In genomic region chr5:67865670-67866069, GRCm38 (mm10) we compare ENCODE assay signal across 26 mouse cellular contexts. TPM values are rescaled to one million over a fixed set of nuclear protein-coding genes. Genes with fewer than 3 reads are reported as not detected.
DNase-seq lines count a peak whose midpoint lies in the region; ATAC-seq and TF ChIP-seq lines count a peak whose summit lies in the region.
"Had no signal": no experiment of that assay in that cellular context is flagged by ENCODE, and none has a peak within 500 bp of the region (broad histone marks: within the 10 kb centered on the region; RNA-seq: fewer than 3 reads in every experiment).

No protein-coding gene starts in this region.

- H3K27me3 ChIP-seq in MEL (ENCODE audit: control insufficient read depth in 1 of 2, insufficient read depth in 2 of 2, low read length in 2 of 2): no peaks in the 10 kb centered on the region
- no peaks in the 10 kb centered on the region for H3K27me3 ChIP-seq in liver, embryonic 14.5 days (ENCODE audit: control insufficient read depth, insufficient read depth, low read length)
- no peaks in the 10 kb centered on the region for H3K27me3 ChIP-seq in kidney, adult 2 months (replicated peaks; ENCODE audit: control insufficient read depth, insufficient read depth, low read length)
- H3K27me3 ChIP-seq: forebrain, embryonic 15.5 days; heart, embryonic 15.5 days; hindbrain, embryonic 15.5 days; kidney, embryonic 15.5 days had no signal

- peak overlapping the region; percentile 25 for H3K4me2 ChIP-seq in liver, embryonic 14.5 days (ENCODE audit: low read depth)
- H3K4me2 ChIP-seq: forebrain, embryonic 15.5 days; heart, embryonic 15.5 days; hindbrain, embryonic 15.5 days; kidney, embryonic 15.5 days; lung, embryonic 14.5 days; midbrain, embryonic 12.5 days had no signal

- TF ChIP-seq RAD21 in MEL (IDR thresholded peaks at IDR 0.05; ENCODE audit: low read depth, low read length): no peak

- DNase-seq in MEL (ENCODE audit: low read depth, low spot score): peak; percentile 48
- DNase-seq in liver, embryonic 14.5 days (ENCODE audit: low read depth in 3 of 3, low spot score in 3 of 3): no peak
- no peak for DNase-seq in kidney, adult 2 months
- no peak for DNase-seq in heart, postnatal 10 days
- DNase-seq in heart, postnatal 25 days (ENCODE audit: low spot score): no peak
- DNase-seq: adrenal gland, adult 2 months; cerebellum, adult 2 months; cerebellum, postnatal 25 days; gastrocnemius, adult 2 months; heart, postnatal 4 days; kidney, adult 11 months; kidney, postnatal 25 days; left cerebral cortex, postnatal 4 days; lung, embryonic 14.5 days; lung, postnatal 14 days; thymus, adult 2 months; thymus, postnatal 36 days had no signal

- intact Hi-C loops in heart, postnatal 10 days (cut with DNase I): no loop called here
- intact Hi-C loops in heart, postnatal 25 days (cut with DNase I): no loop called here

- peaks cover 0 to 9% of the 10 kb centered on the region in 2 experiments; a peak in 2 of 4 replicates for H3K36me3 ChIP-seq in MEL (ENCODE audit: control insufficient read depth in 1 of 2, insufficient read depth in 2 of 2, low read length in 2 of 2)
- no peaks in the 10 kb centered on the region for H3K36me3 ChIP-seq in liver, embryonic 14.5 days (replicated peaks; ENCODE audit: control insufficient read depth, insufficient read depth, low read depth)
- H3K36me3 ChIP-seq in kidney, adult 2 months (ENCODE audit: control insufficient read depth, insufficient read depth, low read length): no peaks in the 10 kb centered on the region
- H3K36me3 ChIP-seq: forebrain, embryonic 10.5 days; forebrain, embryonic 15.5 days; heart, embryonic 15.5 days; hindbrain, embryonic 15.5 days; kidney, embryonic 15.5 days; midbrain, embryonic 12.5 days had no signal

- H3K4me3 ChIP-seq in MEL (ENCODE audit: control insufficient read depth in 1 of 2, insufficient read depth in 1 of 2, low read depth in 2 of 2, low read length in 2 of 2): peak overlapping the region; percentile 27 to 44
- H3K4me3 ChIP-seq in liver, embryonic 14.5 days (ENCODE audit: insufficient read depth in 1 of 2, low read depth in 2 of 2, low read length in 2 of 2): no peak overlapping the region
- no peak overlapping the region for H3K4me3 ChIP-seq in kidney, adult 2 months (ENCODE audit: insufficient read depth, low read depth, low read length)
- H3K4me3 ChIP-seq: forebrain, embryonic 10.5 days; forebrain, embryonic 15.5 days; gastrocnemius, adult 2 months; heart, embryonic 15.5 days; hindbrain, embryonic 15.5 days; kidney, embryonic 15.5 days; midbrain, embryonic 12.5 days had no signal

- TF ChIP-seq EP300 in MEL (IDR thresholded peaks at IDR 0.05; ENCODE audit: low read depth in 1 of 2, low read length in 2 of 2): no peak
- peak; percentile 63 for TF ChIP-seq EP300 in liver, embryonic 14.5 days (IDR thresholded peaks at IDR 0.05; ENCODE audit: low read depth)

- H3K9ac ChIP-seq in MEL (ENCODE audit: control insufficient read depth, low read depth, low read length, poor library complexity, severe bottlenecking): peak overlapping the region; percentile 31; the same call in 1 of the 2 replicates
- no peak overlapping the region for H3K9ac ChIP-seq in liver, embryonic 14.5 days (replicated peaks)
- H3K9ac ChIP-seq: forebrain, embryonic 15.5 days; heart, embryonic 15.5 days; hindbrain, embryonic 15.5 days; kidney, embryonic 15.5 days; lung, embryonic 14.5 days; midbrain, embryonic 12.5 days had no signal

- ATAC-seq in erythroid progenitor cell, adult 5-6 weeks (replicated peaks; ENCODE audit: low FRiP score, poor library complexity, severe bottlenecking): peak; percentile 50; the same call in 1 of the 2 replicates
- ATAC-seq in liver, embryonic 14.5 days (ENCODE audit: insufficient read depth): peak; percentile 78
- ATAC-seq in megakaryocyte-erythroid progenitor cell, adult 5-6 weeks (replicated peaks; ENCODE audit: low FRiP score, low TSS enrichment, poor library complexity, severe bottlenecking): peak; percentile 92
- ATAC-seq: activated CD4-positive, CD25-positive, alpha-beta regulatory T cell, adult 4 months; forebrain, embryonic 15.5 days had no signal

- 11% methylated on average over 5 of the region's 5 CpGs for WGBS in liver, embryonic 14.5 days (ENCODE audit: insufficient replicate concordance)
- 58% methylated on average over 5 of the region's 5 CpGs for WGBS in kidney, adult 2 months

- no peaks in the 10 kb centered on the region for H3K79me2 ChIP-seq in MEL (ENCODE audit: control insufficient read depth, insufficient read depth, low read length, poor library complexity)

- H3K9me3 ChIP-seq in MEL (replicated peaks; ENCODE audit: insufficient read depth, low read length): no peaks in the 10 kb centered on the region
- no peaks in the 10 kb centered on the region for H3K9me3 ChIP-seq in liver, embryonic 14.5 days (ENCODE audit: control insufficient read depth, low read length)
- H3K9me3 ChIP-seq: forebrain, embryonic 10.5 days; forebrain, embryonic 15.5 days; heart, embryonic 15.5 days; hindbrain, embryonic 15.5 days; kidney, embryonic 15.5 days; midbrain, embryonic 12.5 days had no signal

- TF ChIP-seq POLR2A in MEL (IDR thresholded peaks at IDR 0.05; ENCODE audit: control insufficient read depth in 1 of 2, insufficient read depth in 1 of 2, low read depth in 1 of 2, low read length in 2 of 2, poor library complexity in 1 of 2): no peak
- TF ChIP-seq POLR2A in kidney, adult 2 months (IDR thresholded peaks at IDR 0.05; ENCODE audit: low read depth, low read length): no peak

- TF ChIP-seq CTCF in MEL (IDR thresholded peaks at IDR 0.05 in 2 of 3, conservative IDR thresholded peaks at IDR 0.05 in 1 of 3; ENCODE audit: control insufficient read depth in 1 of 3, insufficient read depth in 1 of 3, low read depth in 2 of 3, low read length in 3 of 3, poor library complexity in 1 of 3, severe bottlenecking in 1 of 3): no peak
- TF ChIP-seq CTCF in liver, embryonic 14.5 days (IDR thresholded peaks at IDR 0.05; ENCODE audit: low read depth): no peak
- no peak for TF ChIP-seq CTCF in kidney, adult 2 months (conservative IDR thresholded peaks at IDR 0.05; ENCODE audit: insufficient read depth, insufficient read length, low read depth, low read length)

- H3K27ac ChIP-seq in MEL (ENCODE audit: control insufficient read depth, low read depth, low read length): no peak overlapping the region
- H3K27ac ChIP-seq in liver, embryonic 14.5 days: no peak overlapping the region
- H3K27ac ChIP-seq in kidney, adult 2 months (ENCODE audit: insufficient read depth, low read depth, low read length): no peak overlapping the region
- H3K27ac ChIP-seq: forebrain, embryonic 10.5 days; forebrain, embryonic 15.5 days; gastrocnemius, adult 2 months; heart, embryonic 15.5 days; hindbrain, embryonic 15.5 days; kidney, embryonic 15.5 days; midbrain, embryonic 12.5 days had no signal

- H3K4me1 ChIP-seq in MEL (ENCODE audit: control insufficient read depth in 1 of 2, insufficient read depth in 2 of 2, low read length in 2 of 2): peaks cover 2% of the 10 kb centered on the region in 2 experiments; a peak in 2 of 4 replicates
- peaks cover 8 to 23% of the 10 kb centered on the region in 2 experiments; a peak in 3 of 4 replicates for H3K4me1 ChIP-seq in liver, embryonic 14.5 days (replicated peaks; ENCODE audit: control insufficient read depth in 2 of 2, insufficient read depth in 2 of 2, low read length in 1 of 2)
- no peaks in the 10 kb centered on the region for H3K4me1 ChIP-seq in kidney, adult 2 months (ENCODE audit: control insufficient read depth, insufficient read depth, low read length)
- H3K4me1 ChIP-seq: heart, embryonic 15.5 days; kidney, embryonic 15.5 days had no signal

TF ChIP-seq in MEL, 35 proteins besides CTCF, POLR2A, EP300 and RAD21 (continues in another document):
- TF ChIP-seq TAL1 (IDR thresholded peaks at IDR 0.05; ENCODE audit: low read length) (no peak), BHLHE40 (IDR thresholded peaks at IDR 0.05; ENCODE audit: borderline replicate concordance, low read depth, low read length) (no peak), ZMIZ1 (IDR thresholded peaks at IDR 0.05; ENCODE audit: low read depth, low read length) (no peak), MAFK (IDR thresholded peaks at IDR 0.05; ENCODE audit: borderline replicate concordance, low read depth, low read length) (no peak), SIN3A (IDR thresholded peaks at IDR 0.05; ENCODE audit: low read length) (0 out of 2 replicates have a peak, but pooled peaks have one; percentile 2), ETS1 (IDR thresholded peaks at IDR 0.05; ENCODE audit: low read depth, low read length) (0 out of 2 replicates have a peak, but pooled peaks have one; percentile 16), E2F4 (IDR thresholded peaks at IDR 0.05; ENCODE audit: borderline replicate concordance, low read depth, low read length) (no peak), POLR2AphosphoS5 (IDR thresholded peaks at IDR 0.05; ENCODE audit: borderline replicate concordance, low read depth, low read length) (no peak), TCF12 (IDR thresholded peaks at IDR 0.05; ENCODE audit: low read depth, low read length) (0 out of 2 replicates have a peak, but pooled peaks have one; percentile 10), USF1 (IDR thresholded peaks at IDR 0.05; ENCODE audit: low read depth, low read length) (no peak), UBTF (IDR thresholded peaks at IDR 0.05; ENCODE audit: borderline replicate concordance, insufficient read depth, low read depth, low read length) (no peak), MYB (IDR thresholded peaks at IDR 0.05; ENCODE audit: low read depth, low read length) (no peak), ZC3H11A (IDR thresholded peaks at IDR 0.05; ENCODE audit: low read depth, low read length) (no peak), GATA1 (IDR thresholded peaks at IDR 0.05; ENCODE audit: low read depth, low read length) (peak; percentile 29; the same call in 1 of the 2 replicates), RCOR1 (IDR thresholded peaks at IDR 0.05; ENCODE audit: low read depth, low read length) (no peak), CHD2 (IDR thresholded peaks at IDR 0.05; ENCODE audit: low read length) (no peak)

RNA-seq across cellular contexts. Expression of gene Atp8a1, which starts 18.4 kb away (rescaled TPM):
- total RNA-seq in MEL (2012; rRNA removed): 22.1 and 27.0 TPM in 2 replicates
- polyA plus RNA-seq in MEL (2012; ENCODE audit: insufficient read depth in 1 of 2, insufficient read length in 2 of 2, low read depth in 1 of 2, low replicate concordance in 2 of 2, missing spikeins in 1 of 2): 10 to 100 TPM in 1 of 2 experiments, not detected in 1; 18.2 TPM
- 221 and 244 TPM in 2 replicates for total RNA-seq in erythroid progenitor cell, adult 5-6 weeks (2015; ENCODE audit: low replicate concordance)
- total RNA-seq in erythroid progenitor cell, adult 5-6 weeks (2017; ENCODE audit: low replicate concordance): 297 and 307 TPM in 2 replicates
- polyA plus RNA-seq in liver, embryonic 14.5 days (2012; rRNA removed): 17.5 and 21.0 TPM in 2 replicates
- polyA plus RNA-seq in liver, embryonic 14.5 days (2014; fragmentation: Nextera tagmentation; extraction: Ambion mirVana): 42.5 and 43.6 TPM in 2 replicates
- 163 and 242 TPM in 2 replicates for total RNA-seq in megakaryocyte-erythroid progenitor cell, adult 5-6 weeks (2014; fragmentation: Nextera tagmentation)
- 103 and 184 TPM in 2 replicates for total RNA-seq in megakaryocyte-erythroid progenitor cell, adult 5-6 weeks (2017)
- polyA plus RNA-seq in kidney, adult 2 months (2012; rRNA removed): 5.1 and 9.0 TPM in 2 replicates
- 10 to 100 TPM; 19.2 to 20.3 TPM for total RNA-seq in heart, postnatal 10 days (2021)
- total RNA-seq in heart, postnatal 25 days (2021): 10 to 100 TPM; 20.1 to 21.2 TPM

Comparison
In these comparisons a context has a peak if more than half of its experiments do, and no peak if none do; other contexts are left out.
1. H3K4me3 ChIP-seq: peak in MEL (2 of 2); none in liver, embryonic 14.5 days (0 of 2) and kidney, adult 2 months (single experiment).
2. Peak in every context shown above with its lines, with median percentiles within 50 percentile points of each other: ATAC-seq.